Mouse (Mus musculus) effector memory CD4-positive, alpha-beta T cell, adult 7 months (primary cell): ENCODE results near the gene Svs6. TPM values are rescaled to one million over a fixed set of nuclear protein-coding genes. Genes with fewer than 3 reads are reported as not detected.

Source experiments
- polyA plus RNA-seq: library from polyadenylated mRNA; unstranded; fragments of 100-300 nt; shearing (Covaris generic); gene quantifications from one replicate; pipeline ENCODE4 v1.2.1, GENCODE M21; 2017

Svs6 gene
- polyA plus RNA-seq = not detected

DNA sequence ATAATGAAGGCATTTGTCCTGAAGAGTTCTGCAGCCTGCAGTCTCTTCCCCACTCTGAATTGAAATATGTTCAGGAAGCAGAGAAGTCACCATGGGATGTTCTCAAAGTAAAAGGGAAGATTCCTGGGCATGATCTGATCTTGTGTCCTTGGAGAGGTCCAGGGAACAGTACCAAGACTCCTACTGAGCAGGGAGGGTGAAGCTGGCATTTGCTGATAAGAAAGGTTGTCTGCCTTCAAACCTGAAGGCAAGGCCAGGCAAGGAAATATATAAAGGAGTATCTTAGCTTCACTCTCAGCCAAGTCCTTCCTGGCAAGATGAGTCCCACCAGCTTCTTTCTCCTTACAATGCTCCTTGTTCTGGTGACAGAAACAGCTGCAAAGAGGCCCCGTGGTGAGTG lies at the start of gene Svs6:
Gene Svs6, plus strand, starts transcription at position 301 of the 400 bp plus-strand sequence.

DNA sequence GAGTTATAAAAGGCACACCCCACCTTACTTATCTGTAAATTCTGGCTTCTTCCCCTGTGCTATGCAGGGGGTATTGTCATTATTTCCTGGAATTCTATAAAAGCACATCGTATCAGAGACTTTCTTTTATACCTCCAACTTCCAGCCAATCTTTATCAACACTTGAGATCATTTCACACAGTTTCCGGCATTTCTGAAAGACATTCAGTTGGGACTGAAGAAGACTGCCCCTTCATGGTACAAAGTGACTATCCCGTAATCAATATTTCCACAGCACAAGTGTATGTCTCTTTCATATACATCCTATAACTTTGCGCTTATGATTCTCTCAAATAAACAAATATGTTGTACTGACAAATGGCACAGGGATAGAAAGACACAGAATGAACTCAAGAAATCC lies 38.2 kb upstream of the Svs6 start, which contains the start of gene Svs4:
Gene Svs4, minus strand, starts transcription at position 101 of the 400 bp plus-strand sequence.

DNA sequence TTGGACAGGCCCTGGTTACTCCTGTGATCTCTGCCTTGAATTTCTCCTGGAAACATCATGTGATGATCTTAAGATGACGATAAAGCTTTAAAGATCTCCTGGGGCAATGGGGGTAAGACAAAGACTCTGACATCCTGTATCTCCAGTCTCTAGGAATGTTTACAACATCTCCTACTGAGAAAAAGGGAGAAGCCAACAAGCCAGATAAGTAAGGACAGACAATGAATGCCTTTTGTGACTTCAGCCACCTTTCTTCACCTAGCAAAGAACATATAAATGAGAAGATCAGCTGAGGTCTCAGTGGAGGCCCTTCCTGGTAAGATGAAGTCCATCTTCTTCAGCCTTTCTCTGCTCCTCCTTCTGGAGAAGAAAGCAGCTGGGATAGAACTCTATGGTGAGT lies 27.6 kb upstream of the Svs6 start, which contains the start of gene Svs3a:
Gene Svs3a, plus strand, starts transcription at position 301 of the 400 bp plus-strand sequence.

DNA sequence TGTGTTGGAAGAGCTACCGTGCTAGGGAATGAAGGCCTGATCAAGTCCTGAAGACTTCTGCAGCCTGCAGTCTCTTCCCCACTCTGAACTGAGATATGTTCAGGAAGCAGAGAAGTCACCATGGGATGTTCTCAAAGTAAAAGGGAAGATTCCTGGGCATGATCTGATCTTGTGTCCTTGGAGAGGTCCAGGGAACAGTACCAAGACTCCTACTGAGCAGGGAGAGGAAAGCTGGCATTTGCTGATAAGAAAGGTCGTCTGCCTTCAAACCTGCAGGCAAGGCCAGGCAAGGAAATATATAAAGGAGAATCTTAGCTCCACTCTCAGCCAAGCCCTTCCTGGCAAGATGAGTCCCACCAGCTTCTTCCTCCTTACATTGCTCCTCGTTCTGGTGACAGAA lies 15.9 kb downstream of the Svs6 start, which contains the start of gene Svs5:
Gene Svs5, plus strand, starts transcription at position 301 of the 400 bp plus-strand sequence.

Other genes starting within 250 kb of the Svs6 start
- gene Stk4, start 246.4 kb upstream of the Svs6 start, polyA plus RNA-seq = 268 TPM
- gene Tomm34, start 245.6 kb upstream of the Svs6 start, polyA plus RNA-seq = 119 TPM
- gene Kcns1, start 145.6 kb upstream of the Svs6 start, polyA plus RNA-seq = 0.13 TPM
- gene Wfdc5, start 134.0 kb upstream of the Svs6 start, polyA plus RNA-seq = 0.38 TPM
- not detected for gene Wfdc12, start 126.1 kb upstream of the Svs6 start, polyA plus RNA-seq
- gene Wfdc15a, start 116.6 kb upstream of the Svs6 start, polyA plus RNA-seq = not detected
- gene Wfdc15b, start 95.1 kb upstream of the Svs6 start, polyA plus RNA-seq = not detected
- not detected for gene Svs2, start 78.3 kb upstream of the Svs6 start, polyA plus RNA-seq
- not detected for gene Svs3b, start 60.1 kb upstream of the Svs6 start, polyA plus RNA-seq
- not detected for gene Svs4, start 38.3 kb upstream of the Svs6 start, polyA plus RNA-seq
- not detected for gene Svs3a, start 27.5 kb upstream of the Svs6 start, polyA plus RNA-seq
- not detected for gene Svs5, start 16.0 kb downstream of the Svs6 start, polyA plus RNA-seq
- gene Slpi, start 72.3 kb downstream of the Svs6 start, polyA plus RNA-seq = 12.2 TPM
- 0.71 TPM for gene Rbpjl, start 86.4 kb downstream of the Svs6 start, polyA plus RNA-seq
- gene Matn4, start 88.4 kb downstream of the Svs6 start, polyA plus RNA-seq = 0.69 TPM
- 0.63 TPM for gene Sdc4, start 127.1 kb downstream of the Svs6 start, polyA plus RNA-seq
- gene Sys1, start 140.2 kb downstream of the Svs6 start, polyA plus RNA-seq = 86.9 TPM
- 11.7 TPM for gene Gm20458, start 144.2 kb downstream of the Svs6 start, polyA plus RNA-seq
- gene Trp53tg5, start 157.0 kb downstream of the Svs6 start, polyA plus RNA-seq = 0.41 TPM
- 1.6 TPM for gene Dbndd2, start 169.4 kb downstream of the Svs6 start, polyA plus RNA-seq
- gene Pigt, start 180.8 kb downstream of the Svs6 start, polyA plus RNA-seq = 12.8 TPM
- not detected for gene Wfdc2, start 245.7 kb downstream of the Svs6 start, polyA plus RNA-seq